Mouse (Mus musculus) liver, adult 2 months (tissue): ENCODE data around the gene Ifit3.

Experiments used
- CTCF ChIP-seq: fragments of 200-500 bp; IDR thresholded peaks from 2 replicates; pipeline ENCODE4 v1.5.1; 2011; ENCODE audit warnings: low read depth, low read length, control low read depth
- POLR2A ChIP-seq: fragments of 200-500 bp; IDR thresholded peaks from 2 replicates; pipeline ENCODE4 v1.6.1; 2011; ENCODE audit warnings: low read length, control low read depth; ENCODE audit not compliant: insufficient read depth; ENCODE audit errors: extremely low read depth

- TF ChIP-seq CTCF (no peak), POLR2A (no peak)
Observed at GRCm38 (mm10) chr19:34588959-34589358, 5.6 kb downstream of the Ifit3 start.
